Mouse (Mus musculus) C2C12 (cell line): ENCODE results near the gene Fam228b.

Experiments used
- CEBPB ChIP-seq: IDR thresholded peaks from one replicate; pipeline ENCODE4 v1.6.1; 2011; ENCODE audit warnings: low read depth, mild to moderate bottlenecking, control low read depth, moderate library complexity
- CTCF ChIP-seq: IDR thresholded peaks from one replicate; pipeline ENCODE4 v1.5.1; 2011; ENCODE audit not compliant: control insufficient read depth, insufficient read depth, insufficient read length
- FOSL1 ChIP-seq: IDR thresholded peaks from one replicate; pipeline ENCODE4 v1.8.0; 2011; ENCODE audit warnings: mild to moderate bottlenecking, low read length; ENCODE audit not compliant: poor library complexity, insufficient read depth, severe bottlenecking
- MAX ChIP-seq: IDR thresholded peaks from one replicate; pipeline ENCODE4 v1.6.1; 2011; ENCODE audit warnings: mild to moderate bottlenecking, control low read depth
- MYOD1 ChIP-seq: IDR thresholded peaks from one replicate; pipeline ENCODE4 v1.6.1; 2011; ENCODE audit warnings: low read depth; ENCODE audit not compliant: control insufficient read depth, insufficient read length
- MYOG ChIP-seq: IDR thresholded peaks from one replicate; pipeline ENCODE4 v1.6.1; 2011; ENCODE audit not compliant: control insufficient read depth, insufficient read length; ENCODE audit errors: extremely low read depth
- USF1 ChIP-seq: IDR thresholded peaks from one replicate; pipeline ENCODE4 v1.6.1; 2011; ENCODE audit warnings: low read depth, mild to moderate bottlenecking, control low read depth, moderate library complexity

- TF ChIP-seq CTCF (no peak), MAX (no peak), USF1 (no peak), CEBPB (no peak), MYOG (no peak), MYOD1 (no peak), FOSL1 (no peak)
Measured at GRCm38 (mm10) chr12:4781270-4781669, 12.2 kb upstream of the Fam228b start.
